Mouse (Mus musculus): ENCODE results near the gene Traf2. TPM values are rescaled to one million over a fixed set of nuclear protein-coding genes. Genes with fewer than 3 reads are reported as not detected.

Traf2 gene
- total and polyA plus RNA-seq, 2 experiments from 2014 or later: 9.3 to 11.4 TPM

- H3K27ac ChIP-seq: no peak overlapping the region
- H3K36me3 ChIP-seq (ENCODE audit: insufficient read depth, low read length): peaks cover 8% of the 10 kb centered on the region; the same call in 1 of the 2 replicates
- H3K4me2 ChIP-seq (ENCODE audit: low read depth, low read length): no peak overlapping the region
- no peak overlapping the region for H3K4me3 ChIP-seq (ENCODE audit: low read length)
- no peak for TF ChIP-seq CTCF (IDR thresholded peaks at IDR 0.05; ENCODE audit: low read depth)
- peaks cover 31% of the 10 kb centered on the region for H3K4me1 ChIP-seq (ENCODE audit: insufficient read depth, low read length)
- no peaks in the 10 kb centered on the region for H3K9me3 ChIP-seq (ENCODE audit: low read length)
- peaks cover 10% of the 10 kb centered on the region for H3K27me3 ChIP-seq (ENCODE audit: insufficient read depth, low read length)
- DNase-seq (ENCODE audit: low spot score) (no peak), ATAC-seq (no peak)
- WGBS: 87% methylated on average over 3 of the region's 3 CpGs
- H3K9ac ChIP-seq (replicated peaks; ENCODE audit: low read length): no peak overlapping the region
Measured at GRCm38 (mm10) chr2:25584152-25584551, 37.4 kb upstream of the Traf2 start.

- H3K9ac ChIP-seq (replicated peaks; ENCODE audit: low read length): 0 out of 2 replicates have a peak overlapping the region, but pooled peaks have one; percentile 24
- no peak for TF ChIP-seq CTCF (IDR thresholded peaks at IDR 0.05; ENCODE audit: low read depth)
- 63% methylated on average over 4 of the region's 4 CpGs for WGBS
- no peak for ATAC-seq
- no peak overlapping the region for H3K4me3 ChIP-seq (ENCODE audit: low read length)
- DNase-seq (ENCODE audit: low spot score): no peak
- peaks cover 8% of the 10 kb centered on the region; the same call in 1 of the 2 replicates for H3K36me3 ChIP-seq (ENCODE audit: insufficient read depth, low read length)
- peaks cover 16% of the 10 kb centered on the region for H3K27me3 ChIP-seq (ENCODE audit: insufficient read depth, low read length)
- H3K9me3 ChIP-seq (ENCODE audit: low read length): no peaks in the 10 kb centered on the region
- H3K4me2 ChIP-seq (ENCODE audit: low read depth, low read length): no peak overlapping the region
- 0 out of 2 replicates have a peak overlapping the region, but pooled peaks have one; percentile 81 for H3K27ac ChIP-seq
- H3K4me1 ChIP-seq (ENCODE audit: insufficient read depth, low read length): peaks cover 31% of the 10 kb centered on the region
Measured at GRCm38 (mm10) chr2:25583571-25583970, 36.8 kb upstream of the Traf2 start.

GRCm38 (mm10) chr2:25583120-25583481 lies 36.4 kb upstream of the Traf2 start:
- no peaks in the 10 kb centered on the region for H3K9me3 ChIP-seq (ENCODE audit: low read length)
- no peak for DNase-seq (ENCODE audit: low spot score)
- 59% methylated on average over 6 of the region's 6 CpGs for WGBS
- peak overlapping the region; percentile 81 for H3K27ac ChIP-seq
- peaks cover 20% of the 10 kb centered on the region for H3K27me3 ChIP-seq (ENCODE audit: insufficient read depth, low read length)
- H3K36me3 ChIP-seq (ENCODE audit: insufficient read depth, low read length): peaks cover 12% of the 10 kb centered on the region; the same call in 1 of the 2 replicates
- H3K4me1 ChIP-seq (ENCODE audit: insufficient read depth, low read length): peaks cover 31% of the 10 kb centered on the region
- no peak for TF ChIP-seq CTCF (IDR thresholded peaks at IDR 0.05; ENCODE audit: low read depth)
- H3K4me3 ChIP-seq (ENCODE audit: low read length): no peak overlapping the region
- no peak for ATAC-seq
- no peak overlapping the region for H3K4me2 ChIP-seq (ENCODE audit: low read depth, low read length)
- 0 out of 2 replicates have a peak overlapping the region, but pooled peaks have one; percentile 24 for H3K9ac ChIP-seq (replicated peaks; ENCODE audit: low read length)

- peak overlapping the region; percentile 82; the same call in 1 of the 2 replicates for H3K4me2 ChIP-seq (ENCODE audit: low read depth, low read length)
- peaks cover 13% of the 10 kb centered on the region; the same call in 1 of the 2 replicates for H3K36me3 ChIP-seq (ENCODE audit: insufficient read depth, low read length)
- H3K9ac ChIP-seq (replicated peaks; ENCODE audit: low read length): peak overlapping the region; percentile 24; the same call in 1 of the 2 replicates
- peak overlapping the region; percentile 81 for H3K27ac ChIP-seq
- H3K9me3 ChIP-seq (ENCODE audit: low read length): no peaks in the 10 kb centered on the region
- H3K4me1 ChIP-seq (ENCODE audit: insufficient read depth, low read length): peaks cover 31% of the 10 kb centered on the region
- TF ChIP-seq CTCF (IDR thresholded peaks at IDR 0.05; ENCODE audit: low read depth): peak; percentile 28; the same call in 1 of the 2 replicates
- no peak overlapping the region for H3K4me3 ChIP-seq (ENCODE audit: low read length)
- peaks cover 23% of the 10 kb centered on the region for H3K27me3 ChIP-seq (ENCODE audit: insufficient read depth, low read length)
- 35% methylated on average over 12 of the region's 12 CpGs for WGBS
- DNase-seq (ENCODE audit: low spot score) (peak; percentile 82), ATAC-seq (peak; percentile 50)
Measured at GRCm38 (mm10) chr2:25582466-25583119, 35.9 kb upstream of the Traf2 start.

GRCm38 (mm10) chr2:25581901-25582301 lies 35.2 kb upstream of the Traf2 start:
- peaks cover 30% of the 10 kb centered on the region for H3K27me3 ChIP-seq (ENCODE audit: insufficient read depth, low read length)
- H3K4me2 ChIP-seq (ENCODE audit: low read depth, low read length): peak overlapping the region; percentile 82
- 15% methylated on average over 6 of the region's 6 CpGs for WGBS
- peak overlapping the region; percentile 24 for H3K9ac ChIP-seq (replicated peaks; ENCODE audit: low read length)
- H3K4me1 ChIP-seq (ENCODE audit: insufficient read depth, low read length): peaks cover 31% of the 10 kb centered on the region
- DNase-seq (ENCODE audit: low spot score) (peak; percentile 65), ATAC-seq (peak; percentile 13)
- peaks cover 13% of the 10 kb centered on the region; the same call in 1 of the 2 replicates for H3K36me3 ChIP-seq (ENCODE audit: insufficient read depth, low read length)
- no peaks in the 10 kb centered on the region for H3K9me3 ChIP-seq (ENCODE audit: low read length)
- peak overlapping the region; percentile 81 for H3K27ac ChIP-seq
- H3K4me3 ChIP-seq (ENCODE audit: low read length): peak overlapping the region; percentile 48
- TF ChIP-seq CTCF (IDR thresholded peaks at IDR 0.05; ENCODE audit: low read depth): no peak

- ATAC-seq (peak; percentile 81), DNase-seq (ENCODE audit: low spot score) (peak; percentile 85)
- TF ChIP-seq CTCF (IDR thresholded peaks at IDR 0.05; ENCODE audit: low read depth): peak; percentile 96
- peak within 1 kb of the TSS; percentile 64 for H3K9ac ChIP-seq (replicated peaks; ENCODE audit: low read length)
- peak within 1 kb of the TSS; percentile 81 for H3K27ac ChIP-seq
- H3K4me1 ChIP-seq (ENCODE audit: insufficient read depth, low read length): peaks cover 31% of the 10 kb centered on the region
- peak within 1 kb of the TSS; percentile 82 for H3K4me2 ChIP-seq (ENCODE audit: low read depth, low read length)
- H3K4me3 ChIP-seq (ENCODE audit: low read length): peak within 1 kb of the TSS; percentile 48
- 3% methylated on average over 19 of the region's 19 CpGs for WGBS
- no peaks in the 10 kb centered on the region for H3K9me3 ChIP-seq (ENCODE audit: low read length)
- peaks cover 17% of the 10 kb centered on the region; the same call in 1 of the 2 replicates for H3K36me3 ChIP-seq (ENCODE audit: insufficient read depth, low read length)
- peaks cover 34% of the 10 kb centered on the region for H3K27me3 ChIP-seq (ENCODE audit: insufficient read depth, low read length)
Measured at GRCm38 (mm10) chr2:25581294-25581864, 34.6 kb upstream of the Traf2 start, which contains the start of gene Ajm1. Ajm1 (minus strand) TSS chr2:25581757.
